Mouse (Mus musculus) kidney, adult 18-20 months (tissue): Measurements from ENCODE around the gene Dnajb13.

Source experiments
- DNase-seq: peaks from one replicate; pipeline ENCODE4 v3.0.0; 2021

Dnajb13 gene

DNA sequence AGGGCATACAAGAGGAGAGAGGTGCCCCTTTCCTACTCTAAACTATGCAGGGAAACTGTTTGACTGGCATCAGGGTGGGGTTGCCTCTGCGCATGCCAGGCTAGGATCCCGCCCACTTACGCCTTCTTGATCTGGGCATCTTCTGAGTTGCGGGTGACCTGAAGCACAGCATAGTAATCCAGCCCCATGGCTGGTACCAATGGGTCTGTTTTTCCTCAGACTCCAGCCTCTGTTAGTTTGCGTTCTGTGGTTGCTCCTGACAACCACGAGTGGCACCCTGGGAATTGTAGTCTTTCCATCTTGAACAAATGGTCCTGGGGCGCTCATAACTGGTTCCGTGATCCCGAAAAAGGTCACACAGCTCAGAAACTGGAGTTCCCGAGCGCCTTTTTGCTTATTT is at the start of gene Dnajb13:
Gene Dnajb13 (minus strand): TSS at position 388 of the 400 bp plus-strand sequence.
- no peak for DNase-seq

DNA sequence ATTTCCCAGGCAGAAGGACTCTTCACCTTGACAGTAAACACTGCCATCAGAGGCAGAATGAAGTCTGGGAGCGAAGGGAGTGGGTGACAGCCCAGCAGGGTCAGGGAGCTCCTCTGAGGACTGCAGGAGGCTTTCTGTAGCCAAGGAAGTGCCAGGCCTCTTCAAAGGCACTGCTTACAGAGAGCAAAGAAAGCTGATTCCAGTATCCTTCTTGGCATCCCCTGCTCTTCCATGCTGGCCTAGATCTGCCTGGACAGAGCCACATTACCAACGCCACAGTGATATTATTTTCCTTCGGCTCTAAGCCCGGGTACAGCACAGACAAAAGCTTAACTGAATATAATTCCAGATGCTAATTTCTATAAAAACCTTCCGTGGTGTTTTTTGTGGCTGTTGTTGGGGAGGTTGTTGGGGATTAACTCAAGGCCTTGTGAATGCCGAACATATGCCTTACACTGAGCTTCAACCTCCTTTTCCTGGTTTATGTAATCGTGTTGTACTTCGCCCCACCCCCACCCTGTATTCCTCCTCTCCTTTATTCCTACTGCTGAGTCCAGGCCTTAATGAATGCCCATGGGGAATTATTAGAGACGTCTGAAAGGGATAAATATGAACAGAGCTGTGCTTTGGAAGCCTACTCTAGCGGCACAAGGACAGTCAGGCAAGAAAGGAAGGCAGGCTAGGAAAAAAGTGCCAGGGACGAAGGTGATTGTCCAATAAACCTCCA is 47.3 kb upstream of the Dnajb13 start:
- DNase-seq: no peak

- no peak for DNase-seq
Measured at GRCm38 (mm10) chr7:100559331-100559730, 44.6 kb upstream of the Dnajb13 start.

GRCm38 (mm10) chr7:100557241-100557640 is 42.5 kb upstream of the Dnajb13 start:
- DNase-seq: no peak

- DNase-seq: no peak
Measured at GRCm38 (mm10) chr7:100555431-100555951, 40.7 kb upstream of the Dnajb13 start.

DNA sequence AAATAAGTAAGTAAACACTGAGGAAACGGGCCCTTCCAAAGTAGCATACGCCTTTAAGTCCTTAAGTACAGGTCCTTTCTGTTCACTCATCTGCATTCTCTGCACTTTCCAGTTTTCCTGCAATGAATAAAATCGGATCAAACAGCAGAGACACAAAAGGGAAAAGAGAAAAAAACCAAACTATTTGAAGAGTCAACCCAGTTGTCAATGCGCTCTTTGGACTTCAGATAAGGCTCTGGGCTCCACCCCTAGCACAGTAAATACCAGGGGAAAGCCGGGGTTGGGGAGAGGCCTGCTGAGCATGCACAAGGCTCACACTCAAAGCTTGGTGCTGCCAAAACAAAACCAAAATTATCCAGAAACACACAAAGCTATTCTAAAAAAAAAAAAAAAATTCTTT is 40.2 kb upstream of the Dnajb13 start:
- DNase-seq: no peak

GRCm38 (mm10) chr7:100550338-100551007 is 35.7 kb upstream of the Dnajb13 start:
- peak; percentile 30 for DNase-seq

DNA sequence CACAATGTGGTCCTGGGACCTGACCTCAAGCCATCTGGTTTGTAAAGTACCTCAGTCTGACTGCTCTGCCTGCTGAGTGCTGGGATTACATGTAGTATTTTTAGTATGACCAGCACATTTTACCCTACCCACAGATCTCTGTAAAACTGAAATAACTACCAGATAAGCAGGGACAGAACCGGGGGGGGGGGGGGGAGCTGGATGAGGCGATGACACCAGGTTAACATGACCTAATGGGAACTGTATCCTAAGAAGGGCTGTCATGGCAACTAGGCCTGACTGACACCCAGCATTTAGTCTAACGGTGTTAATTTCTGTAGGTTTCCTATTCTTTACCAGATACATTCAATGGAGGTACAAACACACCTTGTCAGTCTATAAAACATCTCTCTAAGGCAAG is 35.0 kb upstream of the Dnajb13 start:
- DNase-seq: no peak

- no peak for DNase-seq
Measured at GRCm38 (mm10) chr7:100547631-100548030, 32.9 kb upstream of the Dnajb13 start.

DNA sequence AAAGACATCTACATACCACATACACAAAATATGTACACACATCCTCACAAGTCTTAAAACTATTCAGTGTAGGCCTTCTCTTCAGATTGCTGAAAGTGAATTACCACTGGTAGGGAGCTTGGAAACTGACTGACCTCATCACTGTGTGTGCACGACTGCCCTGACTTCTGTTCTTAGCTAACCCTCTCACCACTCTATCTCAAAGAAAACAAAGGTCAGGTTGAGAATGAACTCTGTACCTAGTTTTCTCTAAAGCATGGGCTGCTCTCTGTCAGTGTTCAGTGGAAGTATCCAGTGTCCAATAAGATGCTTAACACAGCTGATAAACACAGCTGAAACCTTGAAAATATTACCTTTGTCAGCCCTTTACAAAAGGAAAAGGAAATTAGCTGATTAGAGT is 29.7 kb upstream of the Dnajb13 start:
- DNase-seq: no peak

GRCm38 (mm10) chr7:100539516-100539915 is 24.8 kb upstream of the Dnajb13 start:
- DNase-seq: no peak

GRCm38 (mm10) chr7:100537519-100537902 is 22.8 kb upstream of the Dnajb13 start:
- no peak for DNase-seq

DNA sequence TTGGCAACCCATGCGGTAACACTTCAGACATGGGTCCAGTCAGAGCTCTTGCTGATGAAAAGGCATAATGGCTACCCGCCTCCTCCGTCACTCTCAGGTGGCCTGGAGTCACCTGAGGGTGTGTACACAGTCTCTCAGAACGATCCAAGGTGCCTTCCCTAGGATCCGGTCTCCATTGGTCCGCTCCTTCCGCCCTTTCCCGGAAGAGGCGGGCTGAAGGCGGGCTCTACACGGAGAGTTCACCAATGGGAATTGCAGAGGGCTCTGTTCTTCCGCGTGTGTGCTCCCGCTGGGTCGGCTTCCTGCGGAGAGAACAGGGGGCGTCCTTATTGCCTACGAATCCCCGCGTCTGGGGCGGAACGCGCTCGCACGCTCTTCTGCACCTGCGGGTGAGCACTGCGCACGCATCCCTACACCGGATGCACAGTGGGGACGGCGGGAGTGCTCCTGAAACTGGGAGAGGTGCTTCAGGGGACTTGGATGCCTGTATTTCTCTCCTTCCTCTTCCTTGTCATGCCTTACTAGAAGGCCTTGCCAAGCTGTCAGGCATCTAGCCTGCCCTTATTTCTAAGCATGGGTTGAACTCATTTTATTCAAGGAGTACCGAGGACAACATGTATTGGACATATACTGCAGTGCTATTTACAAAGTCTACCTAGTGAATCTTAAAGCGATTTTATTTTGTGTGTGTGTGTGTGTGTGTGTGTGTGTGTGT is 22.2 kb upstream of the Dnajb13 start, which contains the start of gene Coa4:
Gene Coa4 (plus strand): TSS at position 268 of the 715 bp plus-strand sequence.
- DNase-seq: peak; percentile 86

DNA sequence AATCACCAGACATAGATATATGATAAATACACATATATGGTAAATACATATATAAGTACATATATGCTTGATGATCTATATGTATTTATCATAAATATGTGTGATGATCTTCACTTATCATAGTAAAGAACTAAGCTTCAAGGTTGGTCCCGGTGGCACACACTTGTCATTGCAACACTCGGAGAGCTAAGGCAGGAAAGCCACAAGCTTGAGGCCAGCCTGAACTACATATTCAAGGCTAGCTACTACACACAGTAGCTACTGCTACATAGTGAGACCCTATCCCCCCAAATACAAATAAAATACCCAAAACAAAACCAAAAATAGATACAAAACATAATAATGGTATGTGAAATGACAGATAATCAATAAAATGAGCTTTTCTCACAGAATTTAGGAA is 21.1 kb upstream of the Dnajb13 start:
- DNase-seq: no peak

DNA sequence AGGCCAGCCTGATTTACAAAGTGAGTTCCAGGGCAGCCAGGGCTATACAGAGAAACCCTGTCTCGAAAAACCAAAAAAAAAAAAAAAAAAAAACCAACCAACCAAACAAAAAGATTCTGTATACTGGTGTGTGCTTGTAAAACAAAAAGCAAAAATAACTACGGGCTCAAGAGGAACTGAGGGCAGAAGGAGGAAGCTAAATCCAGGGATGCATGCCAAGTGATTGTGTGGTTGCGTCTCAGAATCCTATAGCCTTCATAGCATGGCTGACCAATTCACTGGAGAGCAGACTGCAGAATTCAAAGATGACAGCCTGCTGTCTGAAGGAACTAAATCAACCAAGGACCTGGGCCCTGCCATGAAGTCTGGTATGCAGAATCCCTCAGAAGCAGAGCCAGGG is 19.5 kb upstream of the Dnajb13 start:
- DNase-seq: no peak

- no peak for DNase-seq
Measured at GRCm38 (mm10) chr7:100533503-100533902, 18.7 kb upstream of the Dnajb13 start.

DNA sequence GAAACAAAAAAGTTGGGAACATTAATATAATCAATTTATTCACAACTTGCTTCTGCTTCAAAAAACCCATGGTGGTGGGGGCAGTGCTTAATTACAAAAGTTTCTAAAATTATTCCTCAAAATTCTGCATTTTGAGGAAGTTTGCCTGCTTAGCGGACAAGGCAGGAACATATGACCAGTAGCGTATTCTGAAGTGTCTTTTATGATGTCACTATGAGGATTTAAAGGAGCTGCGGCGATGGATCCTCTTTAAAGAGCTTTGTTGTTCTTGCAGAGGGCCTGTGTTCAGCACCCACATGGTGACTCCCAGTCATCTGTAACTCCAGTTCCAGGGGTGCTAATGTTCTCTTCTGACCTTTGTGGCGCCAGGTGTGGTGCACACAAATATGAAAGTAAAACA is 16.0 kb upstream of the Dnajb13 start:
- DNase-seq: no peak

- no peak for DNase-seq
Measured at GRCm38 (mm10) chr7:100524669-100525068, 9.9 kb upstream of the Dnajb13 start.

DNA sequence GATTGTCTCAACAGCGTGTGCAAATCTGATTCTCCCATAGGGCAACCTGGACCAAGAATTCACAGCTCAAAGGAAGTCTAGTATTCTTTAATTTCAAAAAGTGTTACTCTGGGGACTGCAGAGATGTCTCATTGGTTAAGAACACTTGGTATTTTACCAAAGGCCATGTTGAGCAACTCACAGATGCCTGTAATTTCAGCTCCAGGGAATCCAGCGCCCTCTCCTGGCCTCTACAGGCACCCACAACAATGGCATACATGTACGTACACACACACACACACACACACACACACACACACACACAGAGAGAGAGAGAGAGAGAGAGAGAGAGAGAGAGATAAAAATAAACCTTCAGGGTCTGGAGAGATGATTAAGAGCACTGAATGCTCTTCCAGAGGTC is 7.5 kb upstream of the Dnajb13 start:
- DNase-seq: no peak

DNA sequence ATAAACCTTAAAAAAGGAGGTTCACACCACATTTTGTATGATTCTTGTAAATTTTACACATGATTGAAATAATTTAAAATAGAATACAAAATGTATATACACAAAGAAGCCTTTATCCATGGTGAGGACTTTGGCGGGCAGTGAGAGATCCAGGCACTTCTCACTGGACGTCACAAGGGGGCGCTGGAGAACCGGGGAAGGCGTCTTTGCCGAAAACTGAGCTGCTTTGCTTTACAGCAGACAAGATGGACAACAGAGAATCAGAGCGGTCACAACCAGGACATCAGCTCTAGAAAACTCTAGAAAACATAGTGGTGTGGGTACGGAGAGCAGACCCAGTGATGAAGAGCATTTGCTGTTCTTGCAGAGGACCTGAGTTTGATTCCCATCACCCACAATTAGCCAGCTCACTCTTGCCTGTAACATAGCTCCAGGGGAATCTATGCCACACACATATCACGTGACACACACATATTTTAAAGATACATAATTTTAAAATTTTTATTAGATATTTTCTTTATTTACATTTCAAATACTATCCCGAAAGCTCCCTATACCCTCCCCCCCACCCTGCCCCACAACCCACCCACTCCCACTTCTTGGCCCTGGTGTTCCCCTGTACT is 6.0 kb upstream of the Dnajb13 start:
- peak; percentile 79 for DNase-seq

DNA sequence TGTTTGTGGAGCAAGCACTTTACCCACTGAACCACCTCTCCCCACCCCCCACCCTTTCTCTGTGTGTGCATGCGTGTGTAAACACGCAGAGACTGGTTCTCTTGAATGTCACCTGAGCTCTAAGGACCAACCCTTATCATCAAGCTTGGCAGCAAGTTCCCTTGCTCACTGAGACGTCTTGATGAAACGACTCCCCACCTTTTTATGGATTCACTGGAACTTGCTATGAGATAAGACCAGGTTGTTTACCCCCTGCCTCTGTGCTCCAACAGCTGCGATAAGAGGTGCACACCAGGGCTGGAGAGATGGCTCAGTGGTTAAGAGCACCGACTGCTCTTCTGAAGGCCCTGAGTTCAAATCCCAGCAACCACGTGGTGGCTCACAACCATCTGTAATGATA is 5.4 kb upstream of the Dnajb13 start:
- DNase-seq: no peak

DNA sequence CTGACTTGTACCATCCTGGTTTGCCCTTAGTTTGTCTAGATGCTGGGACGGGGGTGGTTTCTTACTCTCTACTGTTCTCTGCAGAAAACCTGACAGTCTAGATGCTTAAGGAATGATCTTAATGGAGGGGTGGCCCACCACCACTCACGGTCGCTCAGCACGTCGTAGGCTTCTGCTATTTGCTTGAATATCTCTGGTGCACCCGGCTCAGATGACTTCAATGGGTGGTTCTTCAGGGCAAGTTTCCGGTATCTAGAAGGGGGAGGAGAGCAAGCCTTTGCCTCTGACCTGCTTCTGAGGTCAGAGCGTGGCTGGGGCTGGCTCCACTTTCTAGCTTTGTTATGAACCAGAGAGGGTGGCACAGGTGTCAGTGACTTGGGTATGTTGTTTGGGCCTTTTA is 3.2 kb downstream of the Dnajb13 start:
- no peak for DNase-seq

DNA sequence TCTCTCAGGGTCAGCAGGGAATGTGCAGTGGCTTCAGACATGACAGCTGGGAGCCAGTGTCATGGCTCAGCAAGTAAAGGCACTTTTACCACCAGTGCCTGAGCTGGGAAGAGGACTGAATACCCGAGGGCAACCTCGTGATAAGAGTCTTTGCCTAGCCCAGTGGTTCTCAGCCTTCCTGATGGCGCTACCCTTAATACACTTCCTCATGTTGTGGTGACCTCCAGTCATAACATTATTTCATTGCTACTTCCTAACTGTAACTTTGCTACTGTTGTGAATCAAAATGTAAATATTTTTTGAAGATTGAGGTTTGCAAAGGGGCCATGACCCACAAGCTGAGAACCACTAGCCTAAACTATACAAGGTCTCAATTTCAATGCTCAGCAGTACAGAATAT is 6.1 kb downstream of the Dnajb13 start:
- no peak for DNase-seq
